Mouse (Mus musculus): Measurements from ENCODE around the gene 2310079G19Rik.

GRCm38 (mm10) chr16:88647358-88647846 is 19.9 kb upstream of the 2310079G19Rik start, which contains the start of gene Krtap26-1:
- TF ChIP-seq CTCF (IDR thresholded peaks at IDR 0.05; ENCODE audit: low read depth, low read length) = no peak
- no peak for TF ChIP-seq POLR2AphosphoS5 (IDR thresholded peaks at IDR 0.05; ENCODE audit: insufficient replicate concordance, low read depth, low read length)

Data from G1E (cell line).